Mouse (Mus musculus): Measurements from ENCODE around the gene Adcy4. TPM values are rescaled to one million over a fixed set of nuclear protein-coding genes. Genes with fewer than 3 reads are reported as not detected.

The Adcy4 gene
- polyA plus RNA-seq, 1 experiment from 2014 or later: 10.7 TPM

DNA sequence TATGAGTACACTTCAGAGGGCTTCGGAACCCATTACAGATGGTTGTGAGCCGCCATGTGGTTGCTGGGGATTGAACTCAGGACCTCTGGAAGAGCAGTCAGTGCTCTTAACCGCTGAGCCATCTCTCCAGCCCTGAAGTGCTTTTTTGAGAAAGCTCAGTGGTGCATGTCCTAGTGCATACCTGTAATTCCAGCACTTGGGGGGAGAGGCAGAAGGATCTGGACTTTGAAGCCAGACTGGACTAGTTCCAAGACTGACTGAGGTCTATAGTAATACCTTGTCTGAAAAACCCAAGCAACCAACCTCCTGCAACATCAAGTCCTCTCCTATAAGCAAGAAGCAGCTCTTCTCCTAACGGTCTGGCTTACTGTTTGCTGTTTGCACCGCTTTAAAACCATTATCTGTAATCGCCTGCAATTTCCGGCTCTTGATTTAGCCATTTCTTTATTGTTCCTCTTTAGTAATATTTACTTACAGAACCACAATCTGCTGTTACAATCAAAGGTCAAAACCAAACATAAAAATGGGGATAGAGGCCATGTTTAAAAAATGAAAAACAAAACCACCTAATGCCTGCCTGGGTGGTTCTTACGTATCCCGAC lies 46.7 kb downstream of the Adcy4 start:
- H3K36me3 ChIP-seq (replicated peaks): peaks cover 34% of the 10 kb centered on the region
- no peaks in the 10 kb centered on the region for H3K27me3 ChIP-seq (replicated peaks; ENCODE audit: low read depth, poor library complexity, severe bottlenecking)
- H3K4me1 ChIP-seq: no peaks in the 10 kb centered on the region
- H3K27ac ChIP-seq (replicated peaks): no peak overlapping the region
- H3K4me3 ChIP-seq: no peak overlapping the region
- DNase-seq (ENCODE audit: low spot score): no peak
- H3K9me3 ChIP-seq: no peaks in the 10 kb centered on the region
- 88% methylated on average over 9 of the region's 9 CpGs for WGBS

DNA sequence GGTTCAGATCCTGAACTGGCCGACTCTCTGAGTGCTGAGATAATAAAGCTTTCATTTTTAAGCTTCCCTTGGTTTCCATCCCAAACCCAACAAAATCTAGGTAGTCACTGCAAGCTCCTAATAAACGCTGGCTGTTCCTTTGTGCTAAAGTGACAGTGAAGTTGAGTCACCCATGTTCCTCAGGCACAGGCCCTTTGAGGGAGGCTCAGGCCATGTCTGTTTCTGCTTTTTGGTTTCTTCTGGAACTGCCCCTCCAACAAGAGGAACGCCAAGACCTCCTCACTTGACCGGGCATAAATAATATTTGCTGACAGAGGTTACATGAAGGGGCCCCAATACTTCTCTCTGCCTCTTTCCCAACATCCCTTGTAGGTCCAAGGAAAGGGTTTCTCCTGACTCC lies 48.1 kb downstream of the Adcy4 start:
- H3K36me3 ChIP-seq (replicated peaks): peaks cover 27% of the 10 kb centered on the region
- no peak for DNase-seq (ENCODE audit: low spot score)

DNA sequence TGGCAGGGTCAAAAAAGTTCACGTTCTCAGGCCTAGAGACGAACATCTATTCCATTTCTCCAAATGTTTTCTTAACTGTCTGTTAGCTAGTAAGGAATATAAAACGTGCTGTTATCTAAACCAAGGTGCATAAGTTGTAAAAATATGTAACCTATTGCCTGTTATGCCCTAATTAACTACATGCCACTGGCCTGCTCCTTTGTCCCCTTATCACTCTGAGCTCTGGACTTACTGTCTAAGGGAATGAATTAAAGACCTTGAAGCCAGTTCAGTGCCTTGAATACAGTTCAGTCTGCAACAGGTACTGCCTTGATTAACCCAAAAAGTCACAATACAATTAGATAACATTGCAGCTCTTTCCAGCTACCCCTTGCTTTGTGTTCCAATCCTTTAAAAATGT lies 48.6 kb downstream of the Adcy4 start:
- Histone ChIP-seq H3K9me3 (no peaks in the 10 kb centered on the region), H3K4me1 (no peaks in the 10 kb centered on the region), H3K36me3 (replicated peaks) (peaks cover 23% of the 10 kb centered on the region), H3K27ac (replicated peaks) (no peak overlapping the region), H3K4me3 (no peak overlapping the region), H3K27me3 (replicated peaks; ENCODE audit: low read depth, poor library complexity, severe bottlenecking) (0 out of 2 replicates have a peak, but pooled peaks cover 3% of the 10 kb centered on the region)
- 79% methylated on average over 3 of the region's 3 CpGs for WGBS
- no peak for DNase-seq (ENCODE audit: low spot score)

More for the DNA sequence above, 48.1 kb downstream of the Adcy4 start:
- no peak overlapping the region for H3K4me3 ChIP-seq
- no peaks in the 10 kb centered on the region for H3K9me3 ChIP-seq
- H3K4me1 ChIP-seq: no peaks in the 10 kb centered on the region
- H3K27me3 ChIP-seq (replicated peaks; ENCODE audit: low read depth, poor library complexity, severe bottlenecking): 0 out of 2 replicates have a peak, but pooled peaks cover 2% of the 10 kb centered on the region
- WGBS: 89% methylated on average over 4 of the region's 4 CpGs
- no peak overlapping the region for H3K27ac ChIP-seq (replicated peaks)

DNA sequence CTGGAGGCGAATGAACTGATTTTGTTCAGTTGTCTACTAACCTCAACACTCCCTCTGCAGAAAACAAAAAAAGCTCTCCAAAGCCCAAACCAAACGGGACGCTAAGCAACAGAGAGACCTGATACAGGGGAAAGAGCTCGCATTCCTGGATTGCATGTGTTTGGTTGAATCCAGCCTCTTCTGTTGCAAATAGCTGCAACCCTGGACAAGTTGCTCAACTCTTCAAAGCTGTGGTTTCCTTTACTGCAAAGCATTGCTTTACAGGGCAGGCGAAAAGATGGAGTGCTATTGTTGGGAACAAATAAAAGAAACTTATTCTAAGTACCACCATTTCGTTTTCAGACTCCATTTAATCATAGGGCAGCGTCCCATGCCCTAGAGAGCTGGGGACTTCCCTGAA lies 49.0 kb downstream of the Adcy4 start:
- no peak overlapping the region for H3K4me3 ChIP-seq
- no peak overlapping the region for H3K27ac ChIP-seq (replicated peaks)
- 0 out of 2 replicates have a peak, but pooled peaks cover 3% of the 10 kb centered on the region for H3K27me3 ChIP-seq (replicated peaks; ENCODE audit: low read depth, poor library complexity, severe bottlenecking)
- 78% methylated on average over 7 of the region's 7 CpGs for WGBS
- no peaks in the 10 kb centered on the region for H3K4me1 ChIP-seq
- H3K36me3 ChIP-seq (replicated peaks): peaks cover 18% of the 10 kb centered on the region
- no peaks in the 10 kb centered on the region for H3K9me3 ChIP-seq
- no peak for DNase-seq (ENCODE audit: low spot score)

DNA sequence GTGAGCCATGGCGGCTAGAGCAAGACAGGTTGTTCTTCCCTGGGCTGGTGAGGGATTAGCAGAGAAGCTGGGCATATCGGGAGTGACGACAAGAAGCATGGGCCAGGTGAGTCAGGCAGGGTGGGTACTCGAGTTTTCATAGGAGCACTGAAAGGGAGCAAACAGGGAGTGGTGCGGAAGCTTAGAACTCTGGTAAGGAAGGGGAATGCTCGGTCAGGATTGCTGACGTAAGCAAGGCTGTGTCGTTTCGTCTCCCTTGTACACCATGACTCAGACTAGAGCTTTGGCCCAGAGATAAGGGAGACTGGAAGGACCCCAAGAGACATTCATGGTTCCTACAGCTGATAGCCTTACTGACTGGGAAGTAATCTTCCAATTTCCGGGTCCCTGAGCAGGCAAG lies 50.0 kb downstream of the Adcy4 start:
- peaks cover 9% of the 10 kb centered on the region for H3K36me3 ChIP-seq (replicated peaks)
- DNase-seq (ENCODE audit: low spot score): no peak
- H3K9me3 ChIP-seq: no peaks in the 10 kb centered on the region
- H3K27me3 ChIP-seq (replicated peaks; ENCODE audit: low read depth, poor library complexity, severe bottlenecking): 0 out of 2 replicates have a peak, but pooled peaks cover 3% of the 10 kb centered on the region
- no peak overlapping the region for H3K4me3 ChIP-seq
- WGBS: 80% methylated on average over 10 of the region's 10 CpGs
- H3K4me1 ChIP-seq: no peaks in the 10 kb centered on the region
- no peak overlapping the region for H3K27ac ChIP-seq (replicated peaks)

DNA sequence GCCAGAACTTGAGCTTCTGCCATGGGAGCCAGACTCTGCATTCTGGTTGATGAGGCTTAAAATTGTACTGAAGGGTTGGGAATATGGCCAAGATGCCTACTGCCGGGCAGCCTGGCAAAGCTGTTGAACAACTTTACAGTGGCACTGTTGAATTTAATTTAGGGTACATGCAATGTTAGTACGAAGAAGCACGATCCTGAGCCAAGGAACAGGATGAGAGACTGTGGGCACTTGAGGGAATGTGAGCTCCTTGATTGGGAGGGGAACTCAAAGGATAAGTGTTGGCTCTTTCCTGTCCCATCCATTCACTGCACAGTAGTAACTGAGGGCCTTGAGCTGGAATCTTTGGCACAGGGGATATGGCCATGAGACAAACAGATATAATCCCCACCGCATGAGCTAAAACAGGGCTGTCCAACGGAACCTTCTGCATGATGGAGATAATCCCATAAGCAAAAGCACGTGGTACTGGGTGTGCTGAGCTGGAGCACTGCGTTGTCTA lies 53.3 kb downstream of the Adcy4 start:
- Histone ChIP-seq H3K4me3 (no peak overlapping the region), H3K27me3 (replicated peaks; ENCODE audit: low read depth, poor library complexity, severe bottlenecking) (0 out of 2 replicates have a peak, but pooled peaks cover 3% of the 10 kb centered on the region), H3K4me1 (no peaks in the 10 kb centered on the region), H3K9me3 (no peaks in the 10 kb centered on the region), H3K36me3 (replicated peaks) (no peaks in the 10 kb centered on the region), H3K27ac (replicated peaks) (no peak overlapping the region)
- DNase-seq (ENCODE audit: low spot score): no peak
- 88% methylated on average over 7 of the region's 7 CpGs for WGBS

DNA sequence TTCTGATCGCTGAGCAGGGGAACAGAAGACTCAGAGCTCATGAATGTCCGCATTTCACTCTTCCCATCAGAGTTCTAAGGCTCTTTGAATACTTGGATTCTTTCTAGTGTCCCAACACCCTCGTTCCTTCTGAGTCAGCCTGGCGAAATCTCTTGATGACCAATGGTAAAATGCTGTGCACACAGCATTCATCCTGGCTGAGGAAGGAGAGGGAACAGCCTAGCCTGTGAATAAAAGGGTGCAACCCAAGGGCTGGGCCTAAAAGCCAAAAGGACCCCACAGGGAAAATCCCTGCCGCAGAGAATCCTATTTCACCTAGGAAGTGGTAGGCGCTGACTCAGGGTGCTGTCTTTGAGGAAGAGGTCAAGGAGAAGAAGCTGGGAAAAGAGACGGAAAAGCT lies 53.8 kb downstream of the Adcy4 start:
- Histone ChIP-seq H3K4me3 (no peak overlapping the region), H3K27ac (replicated peaks) (no peak overlapping the region), H3K9me3 (no peaks in the 10 kb centered on the region), H3K27me3 (replicated peaks; ENCODE audit: low read depth, poor library complexity, severe bottlenecking) (0 out of 2 replicates have a peak, but pooled peaks cover 3% of the 10 kb centered on the region), H3K4me1 (no peaks in the 10 kb centered on the region), H3K36me3 (replicated peaks) (no peaks in the 10 kb centered on the region)
- 78% methylated on average over 7 of the region's 7 CpGs for WGBS
- DNase-seq (ENCODE audit: low spot score): no peak

DNA sequence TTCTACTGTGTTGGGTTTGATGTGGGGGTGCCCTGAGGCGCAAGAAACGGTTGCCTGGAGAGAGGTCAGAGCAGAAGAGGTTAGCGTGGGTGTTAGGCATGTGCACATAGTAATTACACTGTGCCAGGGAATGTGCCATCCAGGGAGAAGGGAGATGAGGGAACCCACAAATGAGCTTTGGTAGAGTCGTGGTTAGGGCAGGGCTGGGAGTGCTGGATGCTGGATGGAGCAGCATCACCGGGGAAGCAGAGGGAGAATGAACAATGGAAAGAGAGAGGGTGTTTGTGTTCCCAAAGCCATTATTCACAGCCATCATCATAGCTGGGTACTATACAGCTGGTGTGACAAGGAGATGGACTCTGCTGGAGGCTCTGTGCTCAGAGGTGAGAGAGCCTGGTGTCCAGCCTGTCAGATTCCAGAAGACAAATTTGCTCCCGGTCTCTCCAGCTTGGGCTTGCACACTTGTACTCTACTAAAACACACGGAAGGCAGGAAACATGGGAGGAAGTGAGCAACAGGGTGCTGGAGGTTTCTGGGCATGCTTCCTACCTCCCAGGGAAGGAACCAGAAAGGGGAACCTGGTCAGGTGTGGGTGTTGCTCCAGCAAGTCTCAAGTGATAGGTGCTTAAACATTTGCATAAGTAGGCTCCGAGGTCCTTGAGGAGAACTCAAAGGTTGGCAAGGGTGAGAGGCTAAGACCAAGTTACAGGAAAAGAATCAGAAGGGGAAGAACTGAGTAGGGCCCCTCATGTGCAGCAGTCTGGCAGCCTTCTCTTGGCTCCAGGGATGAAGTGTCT lies 55.8 kb downstream of the Adcy4 start:
- H3K36me3 ChIP-seq (replicated peaks): no peaks in the 10 kb centered on the region

DNA sequence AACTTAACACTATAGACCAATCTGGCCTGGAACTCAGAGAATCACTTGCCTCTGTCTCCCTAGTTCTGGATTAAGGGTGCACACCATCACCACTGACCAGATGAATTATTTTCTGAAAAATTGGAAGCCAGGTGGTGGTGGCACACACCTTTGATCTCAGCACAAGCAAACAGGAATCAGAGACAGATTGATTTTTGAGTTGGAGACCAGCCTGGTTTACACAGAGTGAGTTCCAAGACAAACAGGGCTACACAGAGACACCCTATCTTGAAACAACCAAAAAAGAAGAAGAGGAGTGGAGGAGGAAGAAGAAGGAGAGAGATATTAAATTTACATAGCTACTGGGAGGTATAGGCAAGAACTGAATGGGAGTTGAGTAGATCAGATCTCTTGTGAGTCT lies 57.6 kb downstream of the Adcy4 start:
- Histone ChIP-seq H3K27ac (replicated peaks) (no peak overlapping the region), H3K9me3 (no peaks in the 10 kb centered on the region)

More for the DNA sequence above, 55.8 kb downstream of the Adcy4 start:
- H3K9me3 ChIP-seq: no peaks in the 10 kb centered on the region
- WGBS: 74% methylated on average over 8 of the region's 8 CpGs
- no peak overlapping the region for H3K4me3 ChIP-seq
- 0 out of 2 replicates have a peak, but pooled peaks cover 3% of the 10 kb centered on the region for H3K27me3 ChIP-seq (replicated peaks; ENCODE audit: low read depth, poor library complexity, severe bottlenecking)
- H3K27ac ChIP-seq (replicated peaks): no peak overlapping the region
- DNase-seq (ENCODE audit: low spot score): no peak
- no peaks in the 10 kb centered on the region for H3K4me1 ChIP-seq

DNA sequence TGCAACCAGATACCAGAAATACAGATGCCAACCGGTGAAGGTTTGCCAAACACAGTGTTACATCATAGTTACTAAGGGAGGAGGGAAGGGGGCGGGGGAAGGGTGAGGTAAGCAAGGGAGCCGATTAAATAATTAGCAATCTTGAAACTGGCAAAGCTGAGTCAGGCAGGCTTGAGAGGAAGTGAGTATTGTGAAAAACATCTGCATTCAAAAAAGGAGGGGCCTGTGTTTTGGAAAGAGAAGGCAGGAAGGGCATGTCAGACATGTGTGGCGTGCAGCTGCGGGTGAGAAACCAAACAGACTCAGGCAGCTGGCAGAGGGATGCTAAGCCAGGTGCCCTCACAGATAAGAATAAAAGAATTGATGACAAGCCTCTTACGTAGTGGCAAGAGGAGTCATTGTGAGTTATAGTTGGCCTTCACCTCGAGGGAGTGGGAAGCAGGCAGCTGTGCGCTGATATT lies 59.5 kb downstream of the Adcy4 start:
- DNase-seq (ENCODE audit: low spot score): no peak
- H3K4me1 ChIP-seq: peaks cover 17% of the 10 kb centered on the region
- no peak overlapping the region for H3K27ac ChIP-seq (replicated peaks)
- 72% methylated on average over 8 of the region's 8 CpGs for WGBS
- no peak overlapping the region for H3K4me3 ChIP-seq
- H3K9me3 ChIP-seq: no peaks in the 10 kb centered on the region
- peaks cover 8% of the 10 kb centered on the region for H3K36me3 ChIP-seq (replicated peaks)
- no peaks in the 10 kb centered on the region for H3K27me3 ChIP-seq (replicated peaks; ENCODE audit: low read depth, poor library complexity, severe bottlenecking)

More for the DNA sequence above, 57.6 kb downstream of the Adcy4 start:
- no peaks in the 10 kb centered on the region for H3K36me3 ChIP-seq (replicated peaks)
- H3K27me3 ChIP-seq (replicated peaks; ENCODE audit: low read depth, poor library complexity, severe bottlenecking): 0 out of 2 replicates have a peak, but pooled peaks cover 3% of the 10 kb centered on the region
- no peak for DNase-seq (ENCODE audit: low spot score)
- peaks cover 10% of the 10 kb centered on the region for H3K4me1 ChIP-seq
- no peak overlapping the region for H3K4me3 ChIP-seq

DNA sequence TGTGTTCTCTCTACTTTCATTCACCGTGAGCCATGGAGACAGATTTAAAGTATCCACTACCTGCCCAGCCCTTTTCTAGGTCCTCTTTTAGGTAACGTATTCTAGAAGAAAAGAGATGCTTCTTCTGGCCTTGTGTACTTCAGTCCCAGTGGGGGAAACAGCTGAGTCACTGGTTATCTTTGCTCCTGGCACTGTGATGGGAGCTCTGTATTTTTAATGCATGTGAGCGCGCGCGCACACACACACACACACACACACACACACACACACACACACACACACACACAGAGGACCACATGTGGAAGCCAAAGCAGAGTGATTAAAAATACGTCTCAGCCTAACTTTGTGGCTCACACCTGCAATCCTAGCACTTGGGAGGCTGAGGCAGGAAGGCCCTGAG lies 60.5 kb downstream of the Adcy4 start:
- H3K27me3 ChIP-seq (replicated peaks; ENCODE audit: low read depth, poor library complexity, severe bottlenecking): no peaks in the 10 kb centered on the region
- peaks cover 17% of the 10 kb centered on the region for H3K4me1 ChIP-seq
- no peak for DNase-seq (ENCODE audit: low spot score)
- no peaks in the 10 kb centered on the region for H3K9me3 ChIP-seq
- 92% methylated on average over 7 of the region's 7 CpGs for WGBS
- no peak overlapping the region for H3K27ac ChIP-seq (replicated peaks)
- no peak overlapping the region for H3K4me3 ChIP-seq
- peaks cover 18% of the 10 kb centered on the region for H3K36me3 ChIP-seq (replicated peaks)

DNA sequence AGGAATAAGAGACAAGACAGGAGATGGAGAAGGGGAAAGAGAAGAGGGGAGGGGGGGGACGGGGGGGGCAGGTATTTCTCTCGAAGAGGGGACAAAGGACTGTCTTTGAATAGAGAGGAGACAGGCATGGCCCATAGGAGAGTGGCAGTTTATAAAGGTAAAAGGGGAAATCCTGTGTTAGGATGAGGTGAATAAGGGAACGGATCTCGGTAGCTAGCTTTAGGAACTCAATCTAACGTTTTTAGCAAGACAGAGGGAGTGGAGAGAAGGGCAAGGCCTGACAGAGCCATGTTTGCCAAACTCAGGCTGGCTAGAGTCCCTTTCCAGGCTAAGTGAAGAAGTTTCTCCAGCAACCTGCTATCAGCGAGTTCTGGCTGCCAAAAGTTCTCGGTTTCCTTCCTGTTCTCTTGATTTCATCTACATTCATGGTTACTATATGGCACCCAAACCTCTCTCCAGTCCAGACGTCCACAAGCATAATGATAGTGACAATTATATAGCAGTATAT lies 61.4 kb downstream of the Adcy4 start:
- no peaks in the 10 kb centered on the region for H3K9me3 ChIP-seq
- WGBS: 45% methylated on average over 8 of the region's 8 CpGs
- H3K27ac ChIP-seq (replicated peaks): peak overlapping the region; percentile 91
- peak overlapping the region; percentile 83 for H3K4me3 ChIP-seq
- H3K36me3 ChIP-seq (replicated peaks): peaks cover 26% of the 10 kb centered on the region
- DNase-seq (ENCODE audit: low spot score): no peak
- H3K4me1 ChIP-seq: peaks cover 18% of the 10 kb centered on the region
- no peaks in the 10 kb centered on the region for H3K27me3 ChIP-seq (replicated peaks; ENCODE audit: low read depth, poor library complexity, severe bottlenecking)
